Mouse (Mus musculus): ENCODE measurements around the gene Ssmem1. TPM values are rescaled to one million over a fixed set of nuclear protein-coding genes. Genes with fewer than 3 reads are reported as not detected.

Gene Ssmem1
- total RNA-seq, 4 experiments from 2014 or later, result 0.58 to 1.1 (median 0.86) TPM

- DNase-seq (ENCODE audit: low spot score in 2 of 2), result no peak
These were observed 16.0 kb downstream of the Ssmem1 start for GRCm38 (mm10) chr6:30525456-30526332.

GRCm38 (mm10) chr6:30526586-30527515 lies 17.2 kb downstream of the Ssmem1 start:
- no peak for DNase-seq (ENCODE audit: low spot score in 2 of 2)

- DNase-seq (ENCODE audit: low spot score in 2 of 2), result no peak
These were observed 19.2 kb downstream of the Ssmem1 start for GRCm38 (mm10) chr6:30528800-30529199.

GRCm38 (mm10) chr6:30535340-30535739 lies 25.7 kb downstream of the Ssmem1 start:
- no peak for DNase-seq (ENCODE audit: low spot score in 2 of 2)

GRCm38 (mm10) chr6:30538240-30538639 lies 28.6 kb downstream of the Ssmem1 start:
- no peak for DNase-seq (ENCODE audit: low spot score in 2 of 2)

- DNase-seq (ENCODE audit: low spot score in 2 of 2), result no peak
These were observed 29.2 kb downstream of the Ssmem1 start for GRCm38 (mm10) chr6:30538800-30539199.

GRCm38 (mm10) chr6:30541009-30541799 lies 31.6 kb downstream of the Ssmem1 start, which contains the start of gene Cpa2:
Gene Cpa2 (plus strand): TSS chr6:30541582.
- no peak for DNase-seq (ENCODE audit: low spot score in 2 of 2)

GRCm38 (mm10) chr6:30542277-30542676 lies 32.6 kb downstream of the Ssmem1 start:
- no peak for DNase-seq (ENCODE audit: low spot score in 2 of 2)

- DNase-seq (ENCODE audit: low spot score in 2 of 2), result no peak
These were observed 33.4 kb downstream of the Ssmem1 start for GRCm38 (mm10) chr6:30543077-30543476.

GRCm38 (mm10) chr6:30543851-30544250 lies 34.2 kb downstream of the Ssmem1 start:
- no peak for DNase-seq (ENCODE audit: low spot score in 2 of 2)

- DNase-seq (ENCODE audit: low spot score in 2 of 2), result no peak
These were observed 36.0 kb downstream of the Ssmem1 start for GRCm38 (mm10) chr6:30545689-30546088.

GRCm38 (mm10) chr6:30546571-30547273 lies 37.1 kb downstream of the Ssmem1 start:
- DNase-seq (ENCODE audit: low spot score in 2 of 2), result no peak

GRCm38 (mm10) chr6:30547274-30547645 lies 37.6 kb downstream of the Ssmem1 start:
- no peak for DNase-seq (ENCODE audit: low spot score in 2 of 2)

GRCm38 (mm10) chr6:30547656-30548306 lies 38.1 kb downstream of the Ssmem1 start:
- no peak for DNase-seq (ENCODE audit: low spot score in 2 of 2)

GRCm38 (mm10) chr6:30549231-30549761 lies 39.6 kb downstream of the Ssmem1 start:
- DNase-seq (ENCODE audit: low spot score in 2 of 2), result no peak

GRCm38 (mm10) chr6:30550496-30551192 lies 41.0 kb downstream of the Ssmem1 start:
- no peak for DNase-seq (ENCODE audit: low spot score in 2 of 2)

- no peak for DNase-seq (ENCODE audit: low spot score in 2 of 2)
These were observed 41.5 kb downstream of the Ssmem1 start for GRCm38 (mm10) chr6:30551193-30551515.

GRCm38 (mm10) chr6:30551644-30552580 lies 42.3 kb downstream of the Ssmem1 start:
- DNase-seq (ENCODE audit: low spot score in 2 of 2), result no peak

Measured in left cerebral cortex, adult 8-10 months (tissue).